Comparison of ENCODE assay signal across 9 mouse cellular contexts in the genomic region with DNA sequence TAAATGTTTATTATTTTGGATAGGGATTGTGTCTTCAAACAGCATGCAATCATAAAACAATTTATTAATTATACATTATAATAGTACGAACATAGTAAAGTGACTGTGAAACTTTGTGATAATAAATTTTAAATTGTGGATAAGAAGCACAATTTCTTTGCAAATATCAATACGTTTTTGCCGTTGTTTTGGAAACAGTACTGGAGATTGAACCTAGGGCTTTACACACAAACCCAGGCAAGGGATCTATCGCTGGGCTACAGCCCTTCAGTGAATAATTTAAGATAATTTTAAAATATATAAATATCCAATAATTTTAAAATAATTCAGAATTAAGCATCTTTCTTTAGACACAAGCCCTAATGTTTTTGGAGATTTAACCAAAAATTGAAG. TPM values are rescaled to one million over a fixed set of nuclear protein-coding genes. Genes with fewer than 3 reads are reported as not detected.
DNase-seq lines count a peak whose midpoint lies in the region; ATAC-seq and TF ChIP-seq lines count a peak whose summit lies in the region.
"Had no signal": no experiment of that assay in that cellular context is flagged by ENCODE, and none has a peak within 500 bp of the region (broad histone marks: within the 10 kb centered on the region; RNA-seq: fewer than 3 reads in every experiment).

No protein-coding gene starts in this region.

- H3K4me3 ChIP-seq in heart, embryonic 13.5 days, result peak overlapping the region; percentile 58
- peak overlapping the region; percentile 38 for H3K4me3 ChIP-seq in cortical plate, adult 2 months (ENCODE audit: insufficient read depth, low read length)
- H3K4me3 ChIP-seq in hindbrain, embryonic 10.5 days, result peak overlapping the region; percentile 62
- H3K4me3 ChIP-seq in liver, embryonic 15.5 days (replicated peaks), result no peak overlapping the region

- no peaks in the 10 kb centered on the region for H3K9me3 ChIP-seq in heart, embryonic 13.5 days
- no peaks in the 10 kb centered on the region for H3K9me3 ChIP-seq in hindbrain, embryonic 10.5 days
- no peaks in the 10 kb centered on the region for H3K9me3 ChIP-seq in liver, embryonic 15.5 days (replicated peaks)

- DNase-seq in heart, postnatal 14 days, result no peak
- DNase-seq in hindbrain, embryonic 10.5 days (ENCODE audit: low spot score), result no peak
- DNase-seq in cerebellum, adult 18-20 months, result no peak
- no peak for DNase-seq in gastrocnemius, postnatal 4 days (ENCODE audit: low spot score in 2 of 2)

- WGBS in heart, embryonic 13.5 days, result 85% methylated on average over 4 of the region's 4 CpGs
- WGBS in hindbrain, embryonic 10.5 days, result 86% methylated on average over 4 of the region's 4 CpGs
- 67% methylated on average over 4 of the region's 4 CpGs for WGBS in liver, embryonic 15.5 days (ENCODE audit: insufficient replicate concordance)

- no peak for ATAC-seq in heart, embryonic 13.5 days (ENCODE audit: extremely low read depth, insufficient number of reproducible peaks, low FRiP score, low TSS enrichment)
- no peak for ATAC-seq in liver, embryonic 15.5 days (ENCODE audit: insufficient read depth)
- ATAC-seq in cerebellum, adult (ENCODE audit: insufficient number of reproducible peaks, low FRiP score, low TSS enrichment), result no peak

- no peaks in the 10 kb centered on the region for H3K36me3 ChIP-seq in heart, embryonic 13.5 days
- no peaks in the 10 kb centered on the region for H3K36me3 ChIP-seq in hindbrain, embryonic 10.5 days
- H3K36me3 ChIP-seq in liver, embryonic 15.5 days (replicated peaks), result no peaks in the 10 kb centered on the region

- H3K27me3 ChIP-seq in heart, embryonic 13.5 days (replicated peaks), result 0 out of 2 replicates have a peak, but pooled peaks cover 4% of the 10 kb centered on the region
- no peaks in the 10 kb centered on the region for H3K27me3 ChIP-seq in hindbrain, embryonic 10.5 days (ENCODE audit: insufficient read depth, poor library complexity, severe bottlenecking)
- no peaks in the 10 kb centered on the region for H3K27me3 ChIP-seq in liver, embryonic 15.5 days

- H3K9ac ChIP-seq in heart, embryonic 13.5 days, result no peak overlapping the region
- no peak overlapping the region for H3K9ac ChIP-seq in liver, embryonic 15.5 days

- TF ChIP-seq CTCF in cortical plate, adult 2 months (IDR thresholded peaks at IDR 0.05; ENCODE audit: extremely low read depth, insufficient read depth, low read length), result no peak

- no peak for TF ChIP-seq POLR2A in cortical plate, adult 2 months (IDR thresholded peaks at IDR 0.05; ENCODE audit: extremely low read depth, insufficient read depth, low read length)

- H3K4me2 ChIP-seq in heart, embryonic 13.5 days, result peak overlapping the region; percentile 70
- peak overlapping the region; percentile 60 for H3K4me2 ChIP-seq in liver, embryonic 15.5 days

- no peaks in the 10 kb centered on the region for H3K4me1 ChIP-seq in heart, embryonic 13.5 days
- no peaks in the 10 kb centered on the region for H3K4me1 ChIP-seq in cortical plate, adult 2 months (ENCODE audit: control insufficient read depth, insufficient read depth, low read length)
- no peaks in the 10 kb centered on the region; the same call in 1 of the 2 replicates for H3K4me1 ChIP-seq in hindbrain, embryonic 10.5 days (replicated peaks)
- no peaks in the 10 kb centered on the region for H3K4me1 ChIP-seq in liver, embryonic 15.5 days (replicated peaks)

- intact Hi-C loops in heart, postnatal 14 days (cut with DNase I), result no loop called here

- H3K27ac ChIP-seq in heart, embryonic 13.5 days (replicated peaks), result no peak overlapping the region
- H3K27ac ChIP-seq in cortical plate, adult 2 months (ENCODE audit: insufficient read depth, low read length), result no peak overlapping the region
- peak overlapping the region; percentile 84 for H3K27ac ChIP-seq in hindbrain, embryonic 10.5 days
- H3K27ac ChIP-seq in liver, embryonic 15.5 days (replicated peaks), result no peak overlapping the region

RNA-seq across cellular contexts. Expression of a gene that starts 8.5 kb away (rescaled TPM):
- polyA plus RNA-seq in heart, embryonic 13.5 days (2015; fragmentation: Nextera tagmentation; extraction: Ambion mirVana), result 0.06 TPM in 1 of 2 replicates, not detected in the other
- not detected for total RNA-seq in heart, postnatal 14 days (2021)
- polyA plus RNA-seq in cortical plate, adult 2 months (2012; rRNA removed), result 0.17 and 0.26 TPM in 2 replicates
- 0.07 and 0.09 TPM in 2 replicates for polyA plus RNA-seq in hindbrain, embryonic 10.5 days (2016; fragmentation: Nextera tagmentation; extraction: Ambion mirVana)
- not detected in 2 replicates for polyA plus RNA-seq in liver, embryonic 15.5 days (2015; fragmentation: Nextera tagmentation; extraction: Ambion mirVana)
- under 1 TPM; 0.10 to 0.31 TPM for total RNA-seq in gastrocnemius, postnatal 4 days (2021)
- polyA plus RNA-seq: CD4-positive, CD25-positive, alpha-beta regulatory T cell, adult 4 months had no signal

RNA-seq across cellular contexts. Expression of a gene that starts 58.0 kb away (rescaled TPM):
- 76.1 and 78.9 TPM in 2 replicates for polyA plus RNA-seq in heart, embryonic 13.5 days (2015; fragmentation: Nextera tagmentation; extraction: Ambion mirVana)
- total RNA-seq in heart, postnatal 14 days (2021), result 10 to 100 TPM; 50.6 to 51.5 TPM
- polyA plus RNA-seq in cortical plate, adult 2 months (2012; rRNA removed), result 186 and 222 TPM in 2 replicates
- 342 and 383 TPM in 2 replicates for polyA plus RNA-seq in hindbrain, embryonic 10.5 days (2016; fragmentation: Nextera tagmentation; extraction: Ambion mirVana)
- 166 and 167 TPM in 2 replicates for polyA plus RNA-seq in liver, embryonic 15.5 days (2015; fragmentation: Nextera tagmentation; extraction: Ambion mirVana)
- total RNA-seq in gastrocnemius, postnatal 4 days (2021), result 10 to 100 TPM; 80.8 to 92.4 TPM
